Mouse (Mus musculus) spleen, adult 2 months (tissue): ENCODE results near the gene Ccnl1. TPM values are rescaled to one million over a fixed set of nuclear protein-coding genes. Genes with fewer than 3 reads are reported as not detected.
A peak's percentile ranks its signal among the peaks of the same experiment; 100 is the strongest.

Experiments
- DNase-seq, 2 experiments: peaks; one replicate each; pipeline versions ENCODE4 v3.0.0 to v3.0.0-alpha.2; 2012 to 2021; ENCODE audit warnings: low spot score in 2 of 2, low read depth in 1 of 2
- H3K27ac ChIP-seq: fragments of 200-500 bp; 2 replicates; pipeline ENCODE4 v1.5.1; 2012; ENCODE audit warnings: low read length, inconsistent platforms; ENCODE audit not compliant: insufficient read depth
- H3K27me3 ChIP-seq: fragments of 200-500 bp; 2 replicates; pipeline ENCODE4 v1.6.1; 2012; ENCODE audit warnings: mild to moderate bottlenecking, moderate library complexity, low read length, inconsistent platforms; ENCODE audit not compliant: control insufficient read depth, insufficient read depth
- H3K36me3 ChIP-seq: fragments of 200-500 bp; 2 replicates; pipeline ENCODE4 v1.6.1; 2012; ENCODE audit warnings: mild to moderate bottlenecking, low read length, inconsistent platforms; ENCODE audit not compliant: control insufficient read depth, insufficient read depth
- H3K4me1 ChIP-seq: fragments of 200-500 bp; 2 replicates; pipeline ENCODE4 v1.6.1; 2011; ENCODE audit warnings: inconsistent platforms; ENCODE audit not compliant: control insufficient read depth, insufficient read depth, insufficient read length
- H3K4me3 ChIP-seq: fragments of 200-500 bp; 2 replicates; pipeline ENCODE4 v1.5.1; 2011; ENCODE audit warnings: mild to moderate bottlenecking, inconsistent platforms; ENCODE audit not compliant: insufficient read depth, insufficient read length; ENCODE audit errors: extremely low read depth
- CTCF ChIP-seq: fragments of 200-500 bp; IDR thresholded peaks from 2 replicates; pipeline ENCODE4 v1.5.1; 2011; ENCODE audit warnings: mild to moderate bottlenecking, inconsistent platforms; ENCODE audit not compliant: insufficient read depth, insufficient read length, insufficient replicate concordance; ENCODE audit errors: extremely low read depth
- POLR2A ChIP-seq: fragments of 200-500 bp; IDR thresholded peaks from 2 replicates; pipeline ENCODE4 v1.6.1; 2011; ENCODE audit warnings: low read depth, low read length, inconsistent platforms
- WGBS: fragments of 180-500 bp; shearing (Covaris S2); methylation state at CpG from one replicate; pipeline ENCODE4 v1.1.7; 2018; 5-methylcytosine and 5-hydroxymethylcytosine counted together
- polyA plus RNA-seq: library from polyadenylated mRNA; depleted of rRNA; stranded (reverse); fragments of >200 nt; gene quantifications from 2 replicates; pipeline ENCODE4 v1.2.3, GENCODE M21; 2012

Ccnl1 gene
- polyA plus RNA-seq, 1 experiment: 52.5 TPM

DNA sequence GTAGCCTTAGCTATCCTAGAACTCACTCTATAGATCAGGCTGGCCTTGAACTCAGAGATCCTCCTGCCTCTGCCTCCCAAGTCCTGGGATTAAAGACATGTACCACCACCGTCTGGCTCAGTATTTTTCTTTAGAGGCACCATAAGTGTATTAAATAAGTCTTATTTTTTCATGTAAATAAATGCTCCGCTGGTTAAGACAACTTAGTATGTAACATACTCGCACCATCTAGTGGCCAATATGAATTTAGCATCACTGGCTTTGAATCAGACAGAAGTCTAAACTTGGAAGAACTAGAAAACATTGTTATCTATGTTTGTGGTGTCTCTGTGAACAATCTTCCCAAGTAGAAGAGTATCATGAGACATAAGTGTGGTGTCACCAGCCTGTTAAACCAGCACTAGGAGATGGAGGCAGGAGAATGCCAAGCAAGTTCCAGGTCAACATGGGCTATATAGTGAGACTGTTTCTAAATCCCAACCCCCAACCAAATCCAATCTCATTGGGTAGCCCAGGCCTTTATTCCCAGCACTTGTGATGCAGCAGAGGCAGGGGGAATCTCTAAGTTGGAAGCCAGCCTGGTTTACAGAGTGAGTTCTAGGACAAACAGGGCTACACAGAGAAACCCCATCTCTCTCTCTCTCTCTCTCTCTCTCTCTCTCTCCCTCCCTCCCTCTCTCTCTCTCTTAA lies 33.1 kb upstream of the Ccnl1 start:
- Histone ChIP-seq H3K27me3 (no peaks in the 10 kb centered on the region), H3K4me3 (no peak overlapping the region)
- DNase-seq: peak; percentile 8 to 41

DNA sequence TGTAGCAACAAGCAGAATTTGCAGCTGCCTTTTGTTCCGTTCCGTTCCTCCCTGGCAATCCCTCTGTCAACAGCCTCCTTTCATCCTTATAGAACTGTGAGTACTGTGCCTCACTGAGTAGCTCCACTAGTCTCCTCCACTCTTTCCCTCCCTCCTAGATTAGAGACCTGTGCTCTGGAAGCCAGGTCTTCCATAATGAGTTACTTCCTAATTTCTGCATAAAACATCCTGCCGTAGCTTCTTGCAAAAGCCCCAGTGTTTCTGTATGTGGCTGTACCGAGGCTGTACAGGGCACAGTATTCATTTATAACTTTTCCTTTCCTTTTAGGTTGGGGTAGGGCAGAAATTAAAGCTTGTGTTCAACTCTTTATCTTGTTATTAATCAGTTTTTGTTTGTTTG lies 32.5 kb upstream of the Ccnl1 start:
- TF ChIP-seq CTCF (no peak), POLR2A (no peak)
- 59% methylated on average over 4 of the region's 4 CpGs for WGBS
- no peak overlapping the region for H3K4me3 ChIP-seq

More for the DNA sequence above, 33.1 kb upstream of the Ccnl1 start:
- H3K36me3 ChIP-seq: no peaks in the 10 kb centered on the region
- TF ChIP-seq POLR2A: no peak
- TF ChIP-seq CTCF: no peak
- 2% methylated on average over 3 of the region's 3 CpGs for WGBS
- H3K4me1 ChIP-seq: no peaks in the 10 kb centered on the region
- no peak overlapping the region for H3K27ac ChIP-seq

DNA sequence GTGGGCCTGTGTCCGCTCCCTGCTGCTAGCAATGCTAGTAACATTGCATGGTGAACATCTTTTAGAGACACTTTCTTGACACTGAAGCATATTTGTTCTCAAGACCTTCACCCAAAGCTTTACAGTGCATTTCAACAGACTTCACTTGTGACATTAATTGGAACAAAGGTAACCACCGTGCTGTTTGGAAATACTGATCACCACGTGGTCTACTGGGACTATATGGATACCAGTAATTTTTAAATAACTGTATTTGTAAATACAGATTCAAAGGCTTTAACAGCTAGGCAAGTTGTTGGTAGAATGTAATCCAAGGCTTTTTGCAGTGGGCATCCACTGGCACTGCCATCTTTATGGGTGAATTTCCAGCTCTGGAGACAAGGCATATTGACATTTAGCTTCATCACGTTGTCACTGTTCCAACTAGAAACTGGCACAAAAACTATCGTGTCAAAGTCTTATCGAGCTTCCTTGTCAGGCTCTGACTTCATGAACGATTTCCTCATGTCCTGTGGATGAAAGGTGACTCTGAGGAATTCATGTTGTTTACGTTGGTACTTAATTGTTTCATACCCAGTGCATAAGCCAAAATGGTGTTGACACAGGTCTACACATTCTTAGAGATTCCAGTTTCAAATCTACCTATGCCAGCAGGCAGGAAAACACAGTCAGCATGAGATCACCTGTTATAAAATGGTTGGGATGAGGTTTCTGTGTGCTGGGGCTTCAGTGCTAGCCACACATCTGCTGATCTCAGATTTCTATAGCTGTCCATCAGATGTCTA lies 30.9 kb upstream of the Ccnl1 start:
- Histone ChIP-seq H3K4me3 (no peak overlapping the region), H3K4me1 (no peaks in the 10 kb centered on the region), H3K27ac (no peak overlapping the region), H3K36me3 (no peaks in the 10 kb centered on the region), H3K27me3 (no peaks in the 10 kb centered on the region)
- DNase-seq: no peak
- 81% methylated on average over 8 of the region's 8 CpGs for WGBS
- TF ChIP-seq CTCF: no peak
- no peak for TF ChIP-seq POLR2A

More for the DNA sequence above, 32.5 kb upstream of the Ccnl1 start:
- Histone ChIP-seq H3K4me1 (no peaks in the 10 kb centered on the region), H3K27ac (no peak overlapping the region), H3K36me3 (no peaks in the 10 kb centered on the region), H3K27me3 (no peaks in the 10 kb centered on the region)
- no peak for DNase-seq

DNA sequence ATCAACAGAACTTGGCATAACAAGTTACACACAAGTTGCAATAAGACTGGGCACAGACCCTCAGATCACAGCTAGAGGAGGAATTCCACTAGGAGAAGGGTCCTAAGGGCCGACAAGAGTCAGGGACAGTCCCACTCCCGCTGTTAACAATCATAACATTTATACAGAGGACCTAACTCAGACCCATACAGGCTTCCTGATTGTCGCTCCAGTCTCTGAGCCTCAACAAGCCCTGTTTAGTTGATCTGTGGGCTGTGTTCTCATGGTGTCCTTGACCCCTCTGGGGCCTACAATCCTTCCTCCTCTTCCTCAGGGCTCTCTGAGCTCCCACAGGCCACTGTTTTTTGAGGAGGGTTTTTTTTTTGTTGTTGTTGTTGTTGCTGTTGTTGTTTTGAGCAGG lies 18.2 kb upstream of the Ccnl1 start:
- WGBS: 96% methylated on average over 3 of the region's 3 CpGs
- no peak for DNase-seq
- Histone ChIP-seq H3K4me1 (no peaks in the 10 kb centered on the region), H3K27ac (no peak overlapping the region), H3K27me3 (no peaks in the 10 kb centered on the region), H3K4me3 (no peak overlapping the region), H3K36me3 (no peaks in the 10 kb centered on the region)
- TF ChIP-seq POLR2A: no peak
- no peak for TF ChIP-seq CTCF

DNA sequence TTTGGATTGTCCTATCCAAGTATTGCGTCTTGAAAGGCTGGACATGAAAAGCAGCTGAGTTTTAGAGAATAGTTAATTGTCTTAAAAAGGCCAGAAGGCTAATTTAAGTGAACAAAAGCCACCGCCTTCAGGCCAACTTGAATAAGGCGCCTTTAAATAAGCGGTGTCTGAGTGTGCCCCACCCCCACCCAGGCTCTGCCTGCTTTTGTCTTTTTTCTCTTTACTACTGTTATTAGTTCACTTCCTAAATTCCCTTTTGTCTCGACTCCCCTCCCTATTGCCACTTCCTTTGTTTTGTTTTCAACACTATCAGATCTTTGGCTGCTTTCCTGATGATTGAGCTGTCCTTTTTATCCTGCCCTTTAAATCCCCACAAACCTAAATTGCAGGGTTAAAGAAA lies 17.3 kb upstream of the Ccnl1 start:
- WGBS: 5% methylated on average over 5 of the region's 5 CpGs
- TF ChIP-seq POLR2A (no peak), CTCF (no peak)
- Histone ChIP-seq H3K27ac (peak overlapping the region; percentile 89), H3K4me3 (no peak overlapping the region), H3K27me3 (no peaks in the 10 kb centered on the region), H3K36me3 (no peaks in the 10 kb centered on the region), H3K4me1 (no peaks in the 10 kb centered on the region)
- DNase-seq: peak in 1 of 2 experiments; percentile 54

DNA sequence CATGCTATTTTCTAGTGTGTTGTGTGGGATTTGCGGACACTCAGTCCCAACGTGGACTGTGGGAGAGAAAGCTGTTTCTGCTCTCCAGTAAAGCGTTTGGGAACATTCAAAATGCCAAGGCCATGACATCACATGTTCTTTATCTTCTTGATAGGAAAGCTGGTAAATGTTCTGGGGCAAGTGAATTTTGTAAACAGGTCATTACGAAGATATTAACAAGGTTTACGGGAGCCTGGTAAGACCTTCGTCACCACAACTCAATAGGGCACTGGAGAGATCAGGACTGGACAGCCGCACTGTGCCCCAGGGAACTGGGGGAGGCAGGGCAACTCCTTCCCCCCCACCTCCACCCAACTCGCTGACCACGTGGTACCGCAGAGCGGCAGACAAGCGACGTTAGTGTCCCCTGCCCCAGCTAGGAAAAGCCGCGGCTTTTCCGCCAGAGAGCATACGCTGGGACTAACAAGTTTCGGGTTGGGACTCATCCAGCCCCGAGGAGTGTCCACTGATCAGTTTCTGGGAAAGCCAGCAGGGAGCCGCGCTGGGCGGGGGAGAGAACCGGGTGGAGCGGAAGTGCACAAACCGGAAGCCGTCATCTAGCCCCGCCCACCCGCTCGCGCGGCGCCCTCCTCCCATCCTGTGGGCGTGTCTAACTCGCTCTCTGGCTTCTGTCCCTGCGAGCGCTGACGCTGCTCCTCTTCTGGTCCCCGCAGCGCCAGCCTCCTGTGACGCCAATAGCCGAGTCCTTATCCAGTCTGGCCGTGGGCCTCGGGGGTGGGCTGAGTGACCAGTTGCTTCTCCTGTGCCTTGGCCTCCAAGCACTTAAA lies 16.4 kb upstream of the Ccnl1 start:
- DNase-seq: peak; percentile 92 to 96
- peak overlapping the region; percentile 96 for H3K27ac ChIP-seq
- H3K27me3 ChIP-seq: no peaks in the 10 kb centered on the region
- H3K4me1 ChIP-seq: no peaks in the 10 kb centered on the region
- no peaks in the 10 kb centered on the region for H3K36me3 ChIP-seq
- peak; percentile 55; the same call in 1 of the 2 replicates for TF ChIP-seq POLR2A
- no peak for TF ChIP-seq CTCF
- H3K4me3 ChIP-seq: peak overlapping the region; percentile 97
- WGBS: 2% methylated on average over 43 of the region's 43 CpGs
